Mouse (Mus musculus) liver, embryonic 12.5 days (tissue): ENCODE data around the gene Arid3a. TPM values are rescaled to one million over a fixed set of nuclear protein-coding genes. Genes with fewer than 3 reads are reported as not detected.

Source experiments
- ATAC-seq: fragments of 200-750 bp; cut with Nextera tagmentation; 2 replicates; pipeline ENCODE4 v1.8.0; 2017; ENCODE audit warnings: moderate number of reproducible peaks, mild to moderate bottlenecking, moderate library complexity
- H3K27ac ChIP-seq: fragments of 300-500 bp; sonication (generic); 2 replicates; pipeline ENCODE4 v1.5.1; 2016; ENCODE audit warnings: mild to moderate bottlenecking
- H3K27me3 ChIP-seq: fragments of 300-500 bp; sonication (generic); replicated peaks from 2 replicates; pipeline ENCODE4 v1.6.1; 2016; ENCODE audit warnings: mild to moderate bottlenecking, moderate library complexity
- H3K36me3 ChIP-seq: fragments of 300-500 bp; sonication (generic); 2 replicates; pipeline ENCODE4 v1.6.1; 2016; ENCODE audit warnings: mild to moderate bottlenecking, moderate library complexity
- H3K4me1 ChIP-seq: fragments of 300-500 bp; sonication (generic); 2 replicates; pipeline ENCODE4 v1.6.1; 2016
- H3K4me2 ChIP-seq: fragments of 300-500 bp; sonication (generic); 2 replicates; pipeline ENCODE4 v1.6.1; 2016; ENCODE audit warnings: mild to moderate bottlenecking, moderate library complexity
- H3K4me3 ChIP-seq: fragments of 300-500 bp; sonication (generic); 2 replicates; pipeline ENCODE4 v1.5.1; 2016; ENCODE audit warnings: mild to moderate bottlenecking, moderate library complexity
- H3K9ac ChIP-seq: fragments of 300-500 bp; sonication (generic); 2 replicates; pipeline ENCODE4 v1.6.1; 2016; ENCODE audit warnings: mild to moderate bottlenecking, moderate library complexity
- H3K9me3 ChIP-seq: fragments of 300-500 bp; sonication (generic); replicated peaks from 2 replicates; pipeline ENCODE4 v1.6.1; 2016; ENCODE audit warnings: mild to moderate bottlenecking, moderate library complexity
- WGBS: fragments of 180-500 bp; shearing (Covaris S2); methylation state at CpG from one replicate; pipeline ENCODE4 v1.1.7; 2016; ENCODE audit not compliant: insufficient replicate concordance; 5-methylcytosine and 5-hydroxymethylcytosine counted together
- polyA plus RNA-seq: library from polyadenylated mRNA; unstranded; fragments of >200 nt; fragmentation: Nextera tagmentation; extraction: Ambion mirVana; gene quantifications from 2 replicates; pipeline ENCODE4 v1.2.1, GENCODE M21; 2016

The Arid3a gene
- polyA plus RNA-seq, 1 experiment from 2014 or later, result 6.4 TPM

DNA sequence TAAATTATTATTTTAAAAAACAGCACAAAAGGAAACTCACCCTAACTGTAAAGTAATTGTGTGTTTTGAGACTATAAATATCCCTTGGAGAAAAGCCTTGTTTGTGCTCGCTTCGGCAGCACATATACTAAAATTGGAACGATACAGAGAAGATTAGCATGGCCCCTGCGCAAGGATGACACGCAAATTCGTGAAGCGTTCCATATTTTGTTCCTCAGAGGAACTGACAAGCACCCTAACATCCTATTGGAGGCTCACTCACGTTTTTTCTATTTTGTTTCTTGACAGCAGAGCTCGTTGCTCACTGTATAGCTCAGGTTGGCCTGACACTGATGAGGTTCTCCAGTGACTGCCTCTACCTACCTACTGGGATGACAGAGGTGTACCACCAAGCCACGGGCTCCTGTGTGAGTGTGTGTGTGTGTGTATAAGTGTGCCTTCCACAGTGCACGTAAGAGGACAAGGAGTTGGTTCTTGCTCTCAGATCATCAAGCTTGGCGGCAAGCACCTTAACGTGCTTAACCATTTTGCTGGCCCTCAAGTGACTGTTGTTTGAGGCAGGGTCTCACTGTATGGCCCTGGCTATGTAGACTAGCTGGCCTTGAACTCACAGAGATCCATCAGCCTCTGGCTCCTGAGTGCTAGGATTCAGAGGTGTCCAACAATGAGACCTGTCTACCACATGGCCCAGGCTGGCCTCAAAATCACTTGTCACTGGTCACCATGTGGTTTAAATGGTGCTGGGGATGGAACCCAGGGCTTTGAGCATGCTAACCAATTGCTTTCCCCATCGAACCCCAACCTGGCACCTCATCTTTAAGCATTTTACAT is 17.5 kb upstream of the Arid3a start:
- Histone ChIP-seq H3K4me3 (peak overlapping the region; percentile 84), H3K9me3 (no peaks in the 10 kb centered on the region), H3K4me1 (peaks cover 55% of the 10 kb centered on the region), H3K27ac (peak overlapping the region; percentile 86), H3K27me3 (no peaks in the 10 kb centered on the region), H3K4me2 (peak overlapping the region; percentile 50), H3K9ac (peak overlapping the region; percentile 51), H3K36me3 (peaks cover 61% of the 10 kb centered on the region)
- 24% methylated on average over 14 of the region's 14 CpGs for WGBS
- ATAC-seq, result peak; percentile 66

DNA sequence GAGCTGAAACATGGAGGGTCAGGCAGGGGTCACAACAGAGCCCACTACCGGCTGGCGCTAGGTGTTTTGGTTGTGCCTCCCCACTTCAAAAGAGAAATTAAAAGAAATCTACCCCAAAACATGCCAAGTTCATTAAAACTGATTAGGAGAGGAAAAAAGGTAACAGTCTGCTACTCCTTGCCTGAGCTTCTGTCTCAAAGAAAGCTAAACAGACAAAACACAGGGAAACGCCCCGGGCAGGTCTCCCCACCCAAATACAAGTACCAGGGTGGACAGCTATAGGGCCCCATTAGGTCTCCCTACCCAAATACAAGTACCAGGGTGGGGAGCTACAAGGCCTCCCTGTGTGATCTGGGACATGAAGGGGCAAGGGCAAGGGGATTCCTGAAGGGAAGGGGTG is 16.3 kb upstream of the Arid3a start, which contains the start of gene Gm26602:
Gene Gm26602, plus strand, starts transcription at position 301 of the 400 bp plus-strand sequence.
- no peak for ATAC-seq
- WGBS, result 85% methylated on average over 4 of the region's 4 CpGs
- Histone ChIP-seq H3K27me3 (no peaks in the 10 kb centered on the region), H3K4me3 (no peak within 1 kb of the TSS), H3K9me3 (no peaks in the 10 kb centered on the region), H3K9ac (peak within 1 kb of the TSS; percentile 51; the same call in 1 of the 2 replicates), H3K4me2 (peak within 1 kb of the TSS; percentile 50; the same call in 1 of the 2 replicates), H3K36me3 (peaks cover 49% of the 10 kb centered on the region), H3K4me1 (peaks cover 67% of the 10 kb centered on the region), H3K27ac (peak within 1 kb of the TSS; percentile 86)

DNA sequence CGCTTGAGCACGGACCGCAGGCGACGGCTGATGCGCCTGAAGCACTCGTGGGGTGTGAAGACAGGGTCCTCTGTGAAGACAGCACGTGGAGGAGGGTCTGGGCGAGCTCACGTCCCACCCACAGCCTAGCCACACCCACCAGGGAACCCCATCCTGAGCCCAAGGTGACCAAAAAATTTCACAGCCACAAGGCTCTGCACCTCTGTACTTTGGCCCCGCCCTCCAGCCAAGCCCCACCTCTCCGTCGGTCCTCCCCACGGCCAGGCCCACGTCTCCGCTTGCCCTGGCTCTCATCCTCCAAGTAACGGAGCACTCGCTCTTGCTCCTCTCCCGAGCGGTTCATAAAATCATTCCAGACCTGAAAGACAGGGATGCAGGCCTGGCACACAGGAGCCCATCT is 14.4 kb upstream of the Arid3a start:
- no peak overlapping the region for H3K4me3 ChIP-seq
- H3K27ac ChIP-seq, result no peak overlapping the region
- no peak overlapping the region for H3K4me2 ChIP-seq
- peaks cover 79% of the 10 kb centered on the region for H3K4me1 ChIP-seq
- 80% methylated on average over 20 of the region's 20 CpGs for WGBS
- ATAC-seq, result no peak
- no peaks in the 10 kb centered on the region for H3K9me3 ChIP-seq
- H3K36me3 ChIP-seq, result peaks cover 31% of the 10 kb centered on the region
- H3K27me3 ChIP-seq, result peaks cover 4% of the 10 kb centered on the region
- H3K9ac ChIP-seq, result peak overlapping the region; percentile 24; the same call in 1 of the 2 replicates

DNA sequence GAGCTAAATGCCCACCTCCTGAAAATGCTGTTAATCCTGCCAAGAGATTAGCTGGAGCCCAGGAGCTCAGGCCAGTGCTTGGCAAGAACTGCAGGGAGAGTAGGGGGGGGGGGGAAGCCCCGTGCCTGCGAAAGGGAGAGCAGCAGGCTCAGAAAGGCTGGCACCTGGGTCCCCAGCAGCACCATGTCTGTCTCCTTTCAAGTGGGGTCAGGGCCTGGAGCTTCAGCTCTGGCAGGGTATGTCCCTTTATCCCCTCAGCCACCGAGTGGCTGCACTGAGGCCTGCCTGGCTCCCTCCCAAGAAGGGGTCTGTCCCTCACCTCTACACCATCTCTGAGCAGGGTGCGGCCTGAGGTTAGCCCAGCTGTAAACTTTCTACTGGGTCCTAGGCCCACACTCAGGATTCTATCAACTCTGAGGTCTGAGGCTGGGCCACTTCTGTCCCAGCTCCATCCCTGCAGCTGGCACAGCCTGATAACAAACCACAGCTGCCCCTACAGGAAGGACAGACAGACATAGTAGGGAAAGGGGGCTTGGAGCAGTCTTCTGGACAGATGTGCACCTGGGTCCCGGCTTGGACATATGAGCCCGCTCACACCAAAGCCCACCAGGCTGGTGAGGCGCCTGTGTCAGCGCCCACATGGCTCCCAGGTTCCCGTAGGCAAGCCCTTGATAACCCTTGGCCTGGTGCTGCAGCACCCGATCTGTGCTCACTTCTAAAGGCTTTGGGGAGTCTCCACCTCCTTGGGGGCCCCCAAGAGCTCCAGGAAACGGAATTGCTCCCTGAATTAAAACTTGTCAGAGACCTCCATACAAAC is 12.5 kb upstream of the Arid3a start:
- whole genome bisulfite sequencing, result 23% methylated on average over 10 of the region's 11 CpGs
- H3K4me1 ChIP-seq, result peaks cover 83% of the 10 kb centered on the region
- ATAC-seq, result peak; percentile 77
- H3K4me2 ChIP-seq, result peak overlapping the region; percentile 98
- H3K36me3 ChIP-seq, result peaks cover 31% of the 10 kb centered on the region
- peaks cover 23% of the 10 kb centered on the region for H3K27me3 ChIP-seq
- peak overlapping the region; percentile 81 for H3K4me3 ChIP-seq
- peak overlapping the region; percentile 92 for H3K27ac ChIP-seq
- H3K9ac ChIP-seq, result peak overlapping the region; percentile 93
- no peaks in the 10 kb centered on the region for H3K9me3 ChIP-seq

DNA sequence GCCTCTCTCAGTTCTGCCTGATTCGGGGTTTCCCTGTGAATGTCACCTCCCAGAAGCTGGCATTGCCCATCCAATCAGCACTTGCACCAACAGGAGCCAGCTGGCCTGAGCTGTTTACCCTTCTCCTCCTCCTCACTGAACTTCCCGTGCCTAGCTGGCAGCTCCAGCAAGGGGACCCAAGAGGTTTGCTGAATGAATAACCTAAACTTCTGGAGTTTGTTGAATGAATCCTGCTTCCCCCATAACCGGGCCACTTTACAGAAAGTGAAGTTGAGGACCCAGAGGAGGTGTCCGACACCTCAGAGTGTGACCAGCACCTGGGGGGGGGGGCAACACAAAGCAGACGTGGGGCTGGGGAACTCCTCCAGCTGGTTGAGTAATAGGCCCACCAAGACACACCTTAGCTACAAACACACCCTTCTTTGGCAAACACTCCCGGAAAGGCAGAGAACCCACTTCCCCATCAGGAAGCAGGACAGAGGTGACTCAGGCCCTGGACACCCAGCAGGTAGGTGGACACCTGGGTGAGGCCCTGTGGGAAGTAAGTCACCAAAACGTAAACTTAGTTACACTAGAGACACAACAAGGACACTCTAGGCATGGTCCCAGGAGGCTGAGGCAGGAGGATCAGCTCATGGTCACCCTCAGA is 11.8 kb upstream of the Arid3a start:
- peaks cover 83% of the 10 kb centered on the region for H3K4me1 ChIP-seq

DNA sequence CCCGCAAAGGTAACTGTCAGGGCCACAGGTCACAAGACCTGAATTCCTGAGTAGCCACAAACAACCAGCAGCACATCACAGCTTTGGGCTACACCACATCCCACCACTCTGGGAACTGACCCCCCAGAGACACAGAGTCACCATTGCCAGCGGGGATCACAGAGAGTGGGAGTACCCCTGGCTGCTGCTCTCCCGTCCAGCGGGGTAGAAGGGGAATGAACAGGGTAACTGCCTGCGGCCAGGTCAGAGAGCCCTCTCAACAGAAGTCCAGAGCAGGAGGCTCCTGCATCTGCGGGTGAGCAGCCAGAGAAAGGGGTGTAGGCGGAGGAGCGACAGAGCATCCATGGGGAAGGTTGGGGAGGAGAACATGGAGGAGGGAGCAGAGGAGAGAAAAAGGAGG is 10.8 kb upstream of the Arid3a start:
- H3K9me3 ChIP-seq, result no peaks in the 10 kb centered on the region
- peaks cover 40% of the 10 kb centered on the region for H3K27me3 ChIP-seq
- peaks cover 93% of the 10 kb centered on the region for H3K4me1 ChIP-seq
- peak overlapping the region; percentile 81 for H3K4me3 ChIP-seq
- ATAC-seq, result no peak
- WGBS, result 12% methylated on average over 8 of the region's 8 CpGs
- peak overlapping the region; percentile 93 for H3K9ac ChIP-seq
- H3K4me2 ChIP-seq, result peak overlapping the region; percentile 98
- H3K27ac ChIP-seq, result peak overlapping the region; percentile 92
- peaks cover 23% of the 10 kb centered on the region for H3K36me3 ChIP-seq

More for the DNA sequence above, 11.8 kb upstream of the Arid3a start:
- Histone ChIP-seq H3K36me3 (peaks cover 31% of the 10 kb centered on the region), H3K4me3 (peak overlapping the region; percentile 81), H3K27me3 (peaks cover 30% of the 10 kb centered on the region), H3K4me2 (peak overlapping the region; percentile 98), H3K27ac (peak overlapping the region; percentile 92), H3K9me3 (no peaks in the 10 kb centered on the region), H3K9ac (peak overlapping the region; percentile 93)
- ATAC-seq, result no peak
- 40% methylated on average over 7 of the region's 7 CpGs for WGBS

DNA sequence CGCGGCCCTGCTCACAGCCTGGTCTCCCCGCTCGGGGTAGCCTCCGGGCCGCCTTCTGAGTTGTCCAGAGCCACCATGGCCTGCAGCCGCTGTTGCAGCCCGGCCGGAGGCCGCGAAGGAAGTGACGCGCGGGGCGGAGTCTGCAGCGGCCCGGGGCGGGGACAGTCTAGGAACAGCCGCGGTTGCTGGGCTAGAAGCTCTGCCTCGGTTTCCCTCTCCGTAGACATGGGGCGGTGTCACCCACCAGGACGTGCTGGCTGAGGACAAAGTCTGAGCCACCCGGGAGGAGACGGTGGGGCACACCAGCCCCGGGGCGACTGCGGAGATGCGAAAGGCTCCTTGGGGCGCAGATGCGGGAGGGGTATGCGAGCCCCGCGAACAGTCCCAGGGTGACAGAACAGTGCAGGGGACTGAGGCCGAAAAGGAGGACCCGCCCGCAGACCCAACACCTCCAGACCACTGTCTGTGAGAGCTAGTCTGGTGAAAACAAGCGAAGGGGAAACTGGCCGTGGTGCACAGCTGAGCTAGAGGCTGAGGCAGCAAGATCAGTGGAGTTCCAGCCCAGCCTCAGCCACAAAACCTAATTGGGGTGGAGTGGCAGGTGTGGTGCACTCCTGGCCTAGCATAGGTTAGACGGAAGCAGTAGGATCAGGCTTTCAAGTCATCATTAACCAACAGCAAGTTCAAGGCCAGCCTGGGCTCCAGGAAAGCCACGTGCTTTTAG is 9.9 kb upstream of the Arid3a start, which contains the start of gene Kiss1r:
Gene Kiss1r, plus strand, starts transcription at position 164 of the 724 bp plus-strand sequence.
- Histone ChIP-seq H3K4me3 (peak within 1 kb of the TSS; percentile 81), H3K4me1 (peaks cover 94% of the 10 kb centered on the region), H3K27ac (peak within 1 kb of the TSS; percentile 92), H3K4me2 (peak within 1 kb of the TSS; percentile 98), H3K9me3 (no peaks in the 10 kb centered on the region), H3K9ac (peak within 1 kb of the TSS; percentile 93), H3K27me3 (peaks cover 49% of the 10 kb centered on the region), H3K36me3 (peaks cover 14% of the 10 kb centered on the region)
- WGBS, result 2% methylated on average over 42 of the region's 42 CpGs
- ATAC-seq, result peak; percentile 77

DNA sequence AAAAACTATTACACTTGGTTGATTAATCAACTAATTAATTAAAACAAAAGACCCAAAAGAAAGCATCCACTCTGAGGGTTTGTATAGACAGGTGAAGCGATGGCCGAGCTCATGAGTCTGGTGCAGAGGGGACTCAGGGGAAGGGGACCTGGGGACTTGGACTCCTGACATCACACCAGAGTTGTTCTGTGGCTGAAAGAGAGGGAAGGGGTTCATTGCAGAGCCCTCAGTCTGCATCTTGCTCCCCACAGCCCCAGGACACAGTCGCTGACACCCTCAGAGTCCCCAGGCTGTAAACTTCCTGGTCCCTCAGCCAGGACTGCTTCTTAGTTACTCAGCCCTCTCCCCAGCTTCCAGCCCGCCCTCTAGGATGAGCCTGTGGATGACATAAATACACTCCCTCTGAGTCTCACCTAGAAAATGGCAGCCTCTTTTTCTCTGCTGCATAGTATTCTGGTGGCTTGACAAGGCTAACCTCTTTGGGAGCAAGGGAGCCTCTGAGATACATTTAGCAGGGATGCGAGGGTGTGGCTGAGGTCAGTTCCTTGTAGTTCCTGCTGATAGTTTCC is 9.2 kb upstream of the Arid3a start:
- no peak for ATAC-seq
- H3K27me3 ChIP-seq, result peaks cover 56% of the 10 kb centered on the region

DNA sequence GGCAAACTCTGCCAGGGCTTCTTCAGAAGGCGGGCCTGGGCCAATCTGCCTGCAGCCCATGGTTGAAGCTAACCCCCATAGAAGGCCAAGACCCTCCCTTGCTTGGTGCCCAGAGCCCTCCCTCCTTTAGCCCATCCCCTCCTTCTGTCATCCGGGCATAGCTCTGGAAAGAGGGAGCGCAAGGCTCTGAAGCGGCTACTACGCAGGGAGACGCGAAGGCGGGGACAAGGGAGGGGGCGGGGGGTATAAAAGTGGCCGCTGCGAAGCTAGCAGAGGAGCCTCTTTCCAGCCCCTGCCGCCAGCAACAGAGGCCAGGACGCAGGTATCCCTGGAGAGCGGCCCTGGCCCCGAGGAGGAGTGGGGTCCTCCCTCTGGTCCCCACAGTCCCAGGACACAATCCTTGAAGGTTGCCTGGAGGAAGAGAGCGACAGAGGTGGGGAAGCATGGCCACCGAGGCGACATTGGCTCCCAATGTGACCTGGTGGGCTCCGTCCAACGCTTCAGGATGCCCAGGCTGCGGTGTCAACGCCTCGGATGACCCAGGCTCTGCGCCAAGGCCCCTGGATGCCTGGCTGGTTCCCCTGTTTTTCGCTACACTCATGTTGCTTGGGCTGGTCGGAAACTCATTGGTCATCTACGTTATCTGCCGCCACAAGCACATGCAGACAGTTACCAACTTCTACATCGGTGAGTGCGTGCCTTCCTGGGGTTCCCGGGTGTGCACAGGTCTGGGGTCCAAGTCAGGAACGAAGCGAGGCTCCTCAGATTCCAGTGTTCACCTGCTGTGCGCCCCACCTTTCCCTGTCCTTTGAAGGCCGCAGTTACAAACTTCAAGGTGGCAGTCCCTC is 8.4 kb upstream of the Arid3a start:
- Histone ChIP-seq H3K4me1 (peaks cover 82% of the 10 kb centered on the region), H3K4me3 (peak overlapping the region; percentile 19; the same call in 1 of the 2 replicates), H3K27me3 (peaks cover 64% of the 10 kb centered on the region), H3K36me3 (0 out of 2 replicates have a peak, but pooled peaks cover 1% of the 10 kb centered on the region), H3K9ac (no peak overlapping the region), H3K4me2 (peak overlapping the region; percentile 48), H3K27ac (no peak overlapping the region), H3K9me3 (no peaks in the 10 kb centered on the region)
- no peak for ATAC-seq
- 12% methylated on average over 35 of the region's 35 CpGs for WGBS

More for the DNA sequence above, 9.2 kb upstream of the Arid3a start:
- 66% methylated on average over 5 of the region's 5 CpGs for WGBS
- Histone ChIP-seq H3K27ac (no peak overlapping the region), H3K4me2 (peak overlapping the region; percentile 98), H3K4me1 (peaks cover 88% of the 10 kb centered on the region), H3K36me3 (peaks cover 8% of the 10 kb centered on the region), H3K9ac (no peak overlapping the region), H3K9me3 (no peaks in the 10 kb centered on the region), H3K4me3 (peak overlapping the region; percentile 81)

DNA sequence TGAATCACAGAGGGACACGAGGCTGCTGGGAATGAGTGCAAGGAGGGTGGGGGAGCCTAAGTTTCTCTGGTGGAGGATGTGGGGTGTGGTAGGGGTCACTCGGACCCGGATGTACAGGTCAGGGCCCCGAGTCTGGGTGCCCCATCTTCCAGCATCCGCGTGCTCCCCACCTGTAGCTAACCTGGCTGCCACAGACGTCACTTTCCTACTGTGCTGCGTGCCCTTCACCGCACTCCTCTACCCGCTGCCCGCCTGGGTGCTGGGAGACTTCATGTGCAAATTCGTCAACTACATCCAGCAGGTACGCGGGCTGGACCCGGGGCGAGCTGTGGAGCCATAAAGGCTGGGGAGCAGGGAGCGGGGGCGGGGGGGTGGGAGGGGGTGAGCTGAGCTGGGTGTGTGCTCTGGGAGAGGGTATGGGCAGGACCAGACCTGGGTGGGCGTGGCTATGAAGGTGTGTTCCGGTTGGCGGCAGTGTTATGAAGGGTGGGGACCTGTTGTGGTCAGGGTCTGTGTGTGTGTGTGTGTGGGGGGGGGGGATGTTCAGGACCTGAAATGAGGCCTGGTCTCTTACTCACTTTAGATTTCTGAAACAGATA is 7.5 kb upstream of the Arid3a start:
- ATAC-seq, result no peak
- Histone ChIP-seq H3K36me3 (no peaks in the 10 kb centered on the region), H3K4me3 (peak overlapping the region; percentile 19), H3K4me1 (peaks cover 80% of the 10 kb centered on the region), H3K27me3 (peaks cover 68% of the 10 kb centered on the region), H3K9ac (no peak overlapping the region), H3K4me2 (peak overlapping the region; percentile 48), H3K9me3 (no peaks in the 10 kb centered on the region), H3K27ac (no peak overlapping the region)
- 13% methylated on average over 21 of the region's 21 CpGs for WGBS
